Mouse (Mus musculus) 3134 (cell line): ENCODE measurements at regions not wholly inside any gene's neighbourhood (a gene's known extent, or its start where the extent isn't known, plus 50 kb on each side); places are given as distances from the start of the nearest gene placed in this dataset.

Experiments used
- DNase-seq: peaks from one replicate; pipeline ENCODE4 v3.0.0-alpha.2; 2011; ENCODE audit warnings: low spot score; ENCODE audit not compliant: insufficient read length; ENCODE audit errors: extremely low read depth

DNA sequence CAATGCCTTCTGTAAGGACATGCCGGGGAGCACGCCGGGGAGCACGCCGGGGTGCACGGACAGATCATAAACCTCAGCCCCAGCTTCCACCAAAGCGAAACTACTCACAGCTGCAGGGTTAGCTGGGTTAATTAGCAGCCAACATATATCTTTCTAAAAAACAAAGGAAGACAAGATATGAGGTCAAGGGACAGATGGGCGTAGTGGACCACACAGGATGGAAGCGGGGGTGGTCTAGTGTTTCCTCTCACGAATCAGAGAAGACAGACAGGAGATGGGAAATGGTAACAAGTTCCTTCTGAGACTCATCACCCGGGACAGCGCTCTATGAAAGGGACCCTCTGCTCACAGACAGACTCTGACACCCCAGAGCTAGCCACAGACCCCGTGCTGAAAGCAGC, 60.0 kb upstream of the Ajap1 start:
- no peak for DNase-seq

- no peak for DNase-seq
Measured at GRCm38 (mm10) chr4:153543900-153544648, 61.5 kb upstream of the Ajap1 start.

DNA sequence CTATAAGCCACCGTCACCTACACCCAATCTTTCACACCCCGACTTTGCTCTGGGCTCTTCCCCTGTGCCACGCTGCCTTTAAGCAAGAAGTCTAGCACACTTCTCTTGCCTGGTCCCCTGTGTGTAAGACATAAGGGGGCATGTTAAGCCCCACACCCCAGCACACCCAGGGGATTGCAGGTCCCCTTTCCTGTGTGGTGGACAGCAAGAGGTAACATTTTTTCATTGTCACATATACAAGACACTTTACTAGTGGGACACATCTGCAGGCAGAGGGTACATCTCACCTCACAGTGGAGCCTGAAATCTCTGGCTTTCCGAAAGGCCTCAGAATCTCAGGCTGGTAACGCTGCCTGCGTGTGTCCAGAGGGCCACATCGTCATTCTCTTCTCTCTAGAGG, 64.1 kb upstream of the Ajap1 start:
- no peak for DNase-seq

GRCm38 (mm10) chr4:153547111-153547510, 64.5 kb upstream of the Ajap1 start:
- DNase-seq, result no peak

DNA sequence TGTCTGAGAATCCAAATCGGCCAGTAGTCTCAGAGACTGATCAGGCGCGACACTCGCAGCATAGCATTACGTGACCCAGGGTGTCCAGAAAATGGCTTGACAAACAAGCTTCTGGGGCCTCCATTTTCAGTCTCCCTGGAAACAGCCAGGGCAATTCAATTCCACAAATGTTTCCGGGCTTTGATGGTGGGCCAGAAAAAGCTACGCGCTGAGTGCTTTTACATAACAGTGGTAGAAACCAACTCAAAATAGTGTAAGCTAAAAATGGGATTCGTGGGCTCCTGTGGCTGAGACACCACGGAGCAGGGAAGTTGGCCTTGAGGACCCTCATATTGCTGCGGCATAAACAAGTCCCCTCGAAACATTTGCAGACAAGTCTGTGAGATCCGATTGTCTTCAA, 65.3 kb upstream of the Ajap1 start:
- no peak for DNase-seq

DNA sequence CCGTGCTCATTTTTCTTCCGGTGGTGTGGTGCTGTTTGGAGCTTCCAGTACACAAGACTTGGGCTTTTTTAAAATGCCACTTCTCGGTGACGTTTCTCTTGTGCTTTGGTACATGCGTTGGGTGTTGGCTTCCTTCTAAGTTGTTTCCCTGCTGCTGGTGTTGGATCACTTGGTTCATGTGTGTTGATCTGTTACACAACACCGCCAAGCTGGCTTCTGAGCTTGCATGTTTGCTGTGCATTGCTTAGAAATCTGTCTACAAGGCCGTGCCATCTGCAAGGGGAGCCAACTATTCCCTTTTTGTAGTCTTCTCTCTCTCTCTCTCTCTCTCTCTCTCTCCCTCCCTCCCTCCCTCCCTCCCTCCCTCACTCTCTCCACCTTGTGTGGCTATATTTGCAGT, 68.7 kb upstream of the Ajap1 start:
- no peak for DNase-seq

- DNase-seq, result no peak
Measured at GRCm38 (mm10) chr4:153552483-153552882, 69.9 kb upstream of the Ajap1 start.

GRCm38 (mm10) chr4:153557812-153558608, 75.4 kb upstream of the Ajap1 start:
- no peak for DNase-seq

- DNase-seq, result no peak
Measured at GRCm38 (mm10) chr4:153559568-153559967, 77.0 kb upstream of the Ajap1 start.

GRCm38 (mm10) chr4:153560193-153560592, 77.6 kb upstream of the Ajap1 start:
- DNase-seq, result no peak

DNA sequence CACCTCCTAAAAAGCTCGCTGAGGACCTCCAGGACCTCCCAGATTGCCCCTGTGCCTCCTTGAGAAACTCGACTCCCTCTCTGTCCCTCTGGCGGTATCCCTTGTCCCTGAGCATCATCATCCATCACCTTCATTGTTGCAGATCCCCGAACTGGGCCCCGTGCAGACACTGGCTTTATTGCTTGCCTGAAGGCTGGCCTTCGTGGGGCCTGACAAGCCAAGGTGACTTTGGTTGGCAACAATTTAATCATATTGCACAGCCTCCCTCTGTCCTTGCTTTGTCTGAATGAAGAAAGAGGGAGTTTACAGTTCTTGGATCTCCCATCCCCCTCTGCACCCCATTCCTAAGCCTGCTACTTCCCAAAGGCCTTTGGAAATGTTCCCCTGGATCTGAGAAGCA, 78.3 kb upstream of the Ajap1 start:
- DNase-seq, result no peak

GRCm38 (mm10) chr4:153561991-153562390, 79.4 kb upstream of the Ajap1 start:
- DNase-seq, result no peak

DNA sequence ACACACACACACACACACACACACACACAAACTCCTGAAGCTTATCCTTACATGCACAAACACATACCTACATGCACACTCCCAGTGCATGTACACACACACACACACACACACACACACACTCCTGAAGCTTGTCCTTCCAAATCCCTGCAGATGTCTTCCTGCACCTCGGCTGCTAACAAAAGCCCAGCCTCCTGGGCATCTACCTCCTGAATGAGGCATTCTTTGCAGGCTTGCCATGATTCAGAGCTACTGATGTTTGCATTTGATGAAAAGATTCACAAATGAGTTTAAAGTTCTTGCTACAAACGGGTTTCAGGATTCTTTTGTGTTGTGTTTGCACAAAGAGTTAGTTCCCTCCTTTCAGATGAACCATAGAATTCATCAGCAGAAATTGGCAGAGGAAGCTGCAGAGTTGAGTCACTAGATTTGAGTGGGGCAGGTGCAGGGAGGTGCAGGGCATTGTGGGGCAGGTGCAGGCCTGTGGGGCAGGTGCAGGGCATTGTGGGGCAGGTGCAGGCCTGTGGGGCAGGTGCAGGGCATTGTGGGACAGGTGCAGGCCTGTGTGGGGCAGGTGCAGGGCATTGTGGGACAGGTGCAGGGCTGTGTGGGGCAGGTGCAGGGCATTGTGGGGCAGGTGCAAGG, 84.8 kb upstream of the Ajap1 start:
- DNase-seq, result no peak

- no peak for DNase-seq
Measured at GRCm38 (mm10) chr4:153573180-153573769, 90.7 kb upstream of the Ajap1 start.

- no peak for DNase-seq
Measured at GRCm38 (mm10) chr4:153593291-153593690, 110.7 kb upstream of the Ajap1 start.

- no peak for DNase-seq
Measured at GRCm38 (mm10) chr4:153599794-153600370, 117.3 kb upstream of the Ajap1 start.

DNA sequence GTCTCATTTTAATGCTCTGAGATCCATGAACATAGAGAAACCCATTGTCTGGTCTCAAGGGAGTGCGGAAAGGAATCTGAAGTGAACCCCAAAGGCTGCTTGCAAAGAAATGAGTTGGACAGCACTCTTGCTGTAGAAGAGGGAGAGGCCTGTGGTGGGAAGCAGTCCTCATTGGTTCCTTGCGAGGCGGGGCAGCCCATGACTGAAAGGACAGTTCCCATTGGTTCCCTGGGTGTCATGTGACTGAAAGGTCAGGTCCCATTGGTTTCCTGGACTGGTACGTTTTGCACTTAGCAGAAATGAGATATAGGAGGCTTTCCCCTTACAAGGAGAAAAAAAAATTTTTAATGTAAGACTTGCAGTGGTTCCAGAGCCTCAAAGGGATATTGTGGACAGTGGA, 119.9 kb upstream of the Ajap1 start:
- no peak for DNase-seq

- DNase-seq, result no peak
Measured at GRCm38 (mm10) chr4:153603056-153603840, 120.6 kb upstream of the Ajap1 start.

DNA sequence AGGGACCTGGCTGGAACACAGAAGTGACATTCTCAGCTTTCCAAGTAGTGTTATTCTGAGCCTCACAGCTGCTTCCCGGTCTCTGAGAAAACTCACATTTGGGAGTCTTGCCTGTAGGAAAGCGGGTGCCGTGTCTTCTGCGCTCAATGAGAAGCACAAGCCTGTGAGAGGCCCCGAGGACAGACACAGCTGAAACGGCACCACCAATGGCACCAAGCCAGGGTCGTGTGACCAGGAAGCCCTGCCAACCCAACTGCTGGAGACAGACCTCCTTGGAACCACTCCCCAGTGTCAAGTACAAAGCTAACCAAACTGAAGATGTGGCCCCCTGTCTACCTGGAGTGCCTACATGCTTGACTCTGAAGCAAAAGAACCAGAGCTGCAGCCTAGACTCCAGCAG, 121.3 kb upstream of the Ajap1 start:
- no peak for DNase-seq
